8 mouse cellular contexts compared by ENCODE assay signal in the genomic region with DNA sequence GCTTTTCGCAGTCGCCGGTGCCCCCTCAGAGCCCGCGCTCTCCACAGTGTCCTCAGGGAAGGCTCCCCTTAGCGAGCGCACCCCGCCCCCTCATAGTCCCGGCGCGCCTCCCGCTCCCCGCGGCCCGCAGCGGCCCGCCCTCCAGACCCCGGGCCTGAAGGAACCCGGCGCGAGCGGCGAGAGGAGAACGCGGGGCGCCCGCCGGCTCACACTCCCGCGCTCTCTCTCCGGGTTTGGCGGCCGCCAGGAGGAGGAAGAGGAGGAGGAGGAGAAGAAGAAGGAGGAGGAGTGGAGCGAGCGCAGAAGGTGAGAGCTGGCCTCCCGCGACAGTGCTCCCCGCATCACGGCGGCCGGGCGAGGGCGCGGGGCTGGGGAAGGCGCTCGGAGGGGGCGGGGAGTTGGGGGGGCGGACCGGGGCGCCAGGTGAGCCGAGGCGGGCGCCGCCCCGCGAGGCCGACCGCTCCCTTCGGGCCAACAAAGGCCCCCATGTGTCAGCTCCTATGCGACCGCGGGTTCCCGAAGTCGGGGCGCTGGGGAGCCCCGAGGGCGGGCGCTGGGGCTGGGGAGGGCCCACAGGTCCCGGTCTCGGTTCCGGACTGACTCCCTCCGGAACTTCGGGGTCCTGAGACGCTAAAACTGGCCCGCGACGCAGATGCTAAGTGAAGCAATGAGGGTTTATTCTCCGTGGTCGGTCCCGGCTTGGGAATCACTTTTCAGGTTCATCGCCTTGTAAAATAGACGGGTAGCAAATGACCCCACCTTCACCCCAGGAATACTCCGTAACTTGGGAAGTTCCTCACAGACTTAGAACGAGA. TPM values are rescaled to one million over a fixed set of nuclear protein-coding genes. Genes with fewer than 3 reads are reported as not detected.
DNase-seq lines count a peak whose midpoint lies in the region; ATAC-seq lines count a peak whose summit lies in the region.

No protein-coding gene starts in this region.

- H3K9me3 ChIP-seq in kidney, embryonic 16.5 days (ENCODE audit: low read length): no peaks in the 10 kb centered on the region
- no peaks in the 10 kb centered on the region for H3K9me3 ChIP-seq in forebrain, embryonic 12.5 days
- H3K9me3 ChIP-seq in limb, embryonic 10.5 days (replicated peaks): no peaks in the 10 kb centered on the region
- no peaks in the 10 kb centered on the region for H3K9me3 ChIP-seq in midbrain, embryonic 13.5 days

- peak overlapping the region; percentile 81 for H3K9ac ChIP-seq in kidney, embryonic 16.5 days (replicated peaks; ENCODE audit: low read length)
- H3K9ac ChIP-seq in forebrain, embryonic 12.5 days: peak overlapping the region; percentile 92
- H3K9ac ChIP-seq in midbrain, embryonic 13.5 days (replicated peaks): peak overlapping the region; percentile 95

- H3K4me3 ChIP-seq in kidney, embryonic 16.5 days (ENCODE audit: low read length): peak overlapping the region; percentile 77
- peak overlapping the region; percentile 89 for H3K4me3 ChIP-seq in forebrain, embryonic 12.5 days (replicated peaks)
- H3K4me3 ChIP-seq in limb, embryonic 10.5 days: peak overlapping the region; percentile 93
- peak overlapping the region; percentile 92 for H3K4me3 ChIP-seq in midbrain, embryonic 13.5 days (replicated peaks)

- H3K36me3 ChIP-seq in kidney, embryonic 16.5 days (ENCODE audit: insufficient read depth, low read length): no peaks in the 10 kb centered on the region
- no peaks in the 10 kb centered on the region for H3K36me3 ChIP-seq in forebrain, embryonic 12.5 days (replicated peaks)
- no peaks in the 10 kb centered on the region for H3K36me3 ChIP-seq in limb, embryonic 10.5 days
- no peaks in the 10 kb centered on the region for H3K36me3 ChIP-seq in midbrain, embryonic 13.5 days

- peaks cover 4% of the 10 kb centered on the region; the same call in 1 of the 2 replicates for H3K4me1 ChIP-seq in kidney, embryonic 16.5 days (ENCODE audit: insufficient read depth, low read length)
- H3K4me1 ChIP-seq in forebrain, embryonic 12.5 days: peaks cover 17% of the 10 kb centered on the region
- H3K4me1 ChIP-seq in limb, embryonic 10.5 days: peaks cover 14% of the 10 kb centered on the region
- peaks cover 30% of the 10 kb centered on the region for H3K4me1 ChIP-seq in midbrain, embryonic 13.5 days (replicated peaks)

- DNase-seq in kidney, postnatal 36 days: no peak
- peak; percentile 12 for DNase-seq in MN1 (ENCODE audit: low spot score)
- no peak for DNase-seq in limb, embryonic 10.5 days (ENCODE audit: low spot score)
- DNase-seq in thymus, postnatal 25 days: peak; percentile 38
- DNase-seq in kidney, adult 11 months: no peak

- peaks cover 13% of the 10 kb centered on the region; the same call in 1 of the 2 replicates for H3K27me3 ChIP-seq in kidney, embryonic 16.5 days (ENCODE audit: insufficient read depth, low read length)
- peaks cover 10% of the 10 kb centered on the region for H3K27me3 ChIP-seq in forebrain, embryonic 12.5 days
- peaks cover 23% of the 10 kb centered on the region for H3K27me3 ChIP-seq in limb, embryonic 10.5 days (ENCODE audit: low read depth, poor library complexity, severe bottlenecking)
- H3K27me3 ChIP-seq in midbrain, embryonic 13.5 days: no peaks in the 10 kb centered on the region

- peak; percentile 74 for ATAC-seq in kidney, embryonic 16.5 days (ENCODE audit: low FRiP score, low TSS enrichment)
- peak; percentile 86 for ATAC-seq in forebrain, embryonic 12.5 days (ENCODE audit: low FRiP score)
- ATAC-seq in midbrain, embryonic 13.5 days: peak; percentile 77

- peak overlapping the region; percentile 50; the same call in 1 of the 2 replicates for H3K27ac ChIP-seq in kidney, embryonic 16.5 days (ENCODE audit: low read length)
- H3K27ac ChIP-seq in forebrain, embryonic 12.5 days: peak overlapping the region; percentile 77
- H3K27ac ChIP-seq in limb, embryonic 10.5 days: peak overlapping the region; percentile 94
- peak overlapping the region; percentile 88 for H3K27ac ChIP-seq in midbrain, embryonic 13.5 days

- WGBS in kidney, embryonic 16.5 days: under 1% methylated on average over 76 of the region's 84 CpGs
- WGBS in forebrain, embryonic 12.5 days: under 1% methylated on average over 77 of the region's 84 CpGs
- under 1% methylated on average over 73 of the region's 84 CpGs for whole genome bisulfite sequencing in limb, embryonic 10.5 days
- WGBS in midbrain, embryonic 13.5 days: 1% methylated on average over 61 of the region's 84 CpGs

- H3K4me2 ChIP-seq in kidney, embryonic 16.5 days (replicated peaks; ENCODE audit: low read depth, low read length): peak overlapping the region; percentile 98
- peak overlapping the region; percentile 89 for H3K4me2 ChIP-seq in forebrain, embryonic 12.5 days
- peak overlapping the region; percentile 88 for H3K4me2 ChIP-seq in midbrain, embryonic 13.5 days (replicated peaks)

RNA-seq across cellular contexts. Expression of a gene that starts 0.5 kb away (rescaled TPM):
- 17.9 and 18.1 TPM in 2 replicates for polyA plus RNA-seq in kidney, embryonic 16.5 days (2015; fragmentation: Nextera tagmentation; extraction: Ambion mirVana)
- 91.2 and 96.3 TPM in 2 replicates for polyA plus RNA-seq in forebrain, embryonic 12.5 days (2016; fragmentation: Nextera tagmentation; extraction: Ambion mirVana)
- 26.5 and 29.8 TPM in 2 replicates for polyA plus RNA-seq in limb, embryonic 10.5 days (2016; fragmentation: Nextera tagmentation; extraction: Ambion mirVana)
- 145 and 152 TPM in 2 replicates for polyA plus RNA-seq in midbrain, embryonic 13.5 days (2015; fragmentation: Nextera tagmentation; extraction: Ambion mirVana)

RNA-seq across cellular contexts. Expression of a gene that starts 50.8 kb away (rescaled TPM):
- 25.6 and 29.4 TPM in 2 replicates for polyA plus RNA-seq in kidney, embryonic 16.5 days (2015; fragmentation: Nextera tagmentation; extraction: Ambion mirVana)
- 3.9 and 5.6 TPM in 2 replicates for polyA plus RNA-seq in forebrain, embryonic 12.5 days (2016; fragmentation: Nextera tagmentation; extraction: Ambion mirVana)
- 2.8 and 2.9 TPM in 2 replicates for polyA plus RNA-seq in limb, embryonic 10.5 days (2016; fragmentation: Nextera tagmentation; extraction: Ambion mirVana)
- 9.7 and 10.8 TPM in 2 replicates for polyA plus RNA-seq in midbrain, embryonic 13.5 days (2015; fragmentation: Nextera tagmentation; extraction: Ambion mirVana)

Comparison
In these comparisons a context has a peak if more than half of its experiments do, and no peak if none do; other contexts are left out.
1. DNase-seq: peak in MN1 (single experiment) and thymus, postnatal 25 days (single experiment); none in kidney, postnatal 36 days (0 of 2), limb, embryonic 10.5 days (single experiment) and kidney, adult 11 months (single experiment).
2. Peak in every context shown above with its lines, with median percentiles within 50 percentile points of each other: ATAC-seq, H3K27ac ChIP-seq, H3K4me2 ChIP-seq, H3K4me3 ChIP-seq and H3K9ac ChIP-seq.